Mouse (Mus musculus): ENCODE results near the gene Plpp1. TPM values are rescaled to one million over a fixed set of nuclear protein-coding genes. Genes with fewer than 3 reads are reported as not detected.

Plpp1 gene
- total and polyA plus RNA-seq, 3 experiments = 0.12 to 0.15 TPM; not detected in 1

GRCm38 (mm10) chr13:112853710-112854316, 53.2 kb downstream of the Plpp1 start (continued):
- no peak for TF ChIP-seq E2F4 (IDR thresholded peaks at IDR 0.05; ENCODE audit: borderline replicate concordance, low read depth, low read length)

- DNase-seq (ENCODE audit: low read depth, low spot score) = no peak
- no peak overlapping the region for H3K27ac ChIP-seq (ENCODE audit: control insufficient read depth, low read depth, low read length)
Observed at GRCm38 (mm10) chr13:112854402-112854801, 53.8 kb downstream of the Plpp1 start.

GRCm38 (mm10) chr13:112857921-112858320, 57.3 kb downstream of the Plpp1 start:
- H3K9ac ChIP-seq (ENCODE audit: control insufficient read depth, low read depth, low read length, poor library complexity, severe bottlenecking) = no peak overlapping the region
- no peak for DNase-seq (ENCODE audit: low read depth, low spot score)
- H3K36me3 ChIP-seq (ENCODE audit: control insufficient read depth in 1 of 2, insufficient read depth in 2 of 2, low read length in 2 of 2) = peaks cover 0 to 7% of the 10 kb centered on the region in 2 experiments; a peak in 2 of 4 replicates
- peaks cover 3 to 4% of the 10 kb centered on the region in 2 experiments; a peak in 1 of 4 replicates for H3K4me1 ChIP-seq (ENCODE audit: control insufficient read depth in 1 of 2, insufficient read depth in 2 of 2, low read length in 2 of 2)
- TF ChIP-seq KAT2A (conservative IDR thresholded peaks at IDR 0.05; ENCODE audit: low read depth, low read length) (no peak), MYB (IDR thresholded peaks at IDR 0.05; ENCODE audit: low read depth, low read length) (no peak), HCFC1 (IDR thresholded peaks at IDR 0.05; ENCODE audit: low read depth, low read length) (no peak), TAL1 (IDR thresholded peaks at IDR 0.05; ENCODE audit: low read length) (no peak), NELFE (IDR thresholded peaks at IDR 0.05; ENCODE audit: low read depth, low read length) (no peak), ELF1 (IDR thresholded peaks at IDR 0.05; ENCODE audit: low read depth, low read length) (no peak), JUND (IDR thresholded peaks at IDR 0.05; ENCODE audit: low read depth, low read length) (no peak), SIN3A (IDR thresholded peaks at IDR 0.05; ENCODE audit: low read length) (no peak), BHLHE40 (IDR thresholded peaks at IDR 0.05; ENCODE audit: borderline replicate concordance, low read depth, low read length) (no peak), NRF1 (IDR thresholded peaks at IDR 0.05; ENCODE audit: insufficient read depth, low read depth, low read length, poor library complexity, severe bottlenecking) (no peak), SMC3 (IDR thresholded peaks at IDR 0.05; ENCODE audit: low read depth, low read length) (no peak), USF1 (IDR thresholded peaks at IDR 0.05; ENCODE audit: low read depth, low read length) (no peak), EP300 (IDR thresholded peaks at IDR 0.05; ENCODE audit: low read depth in 1 of 2, low read length in 2 of 2) (no peak), ZNF384 (IDR thresholded peaks at IDR 0.05; ENCODE audit: low read depth, low read length) (no peak), CHD1 (IDR thresholded peaks at IDR 0.05; ENCODE audit: low read depth, low read length) (no peak)
- H3K9me3 ChIP-seq (replicated peaks; ENCODE audit: insufficient read depth, low read length) = no peaks in the 10 kb centered on the region
- H3K27ac ChIP-seq (ENCODE audit: control insufficient read depth, low read depth, low read length) = no peak overlapping the region
- H3K4me3 ChIP-seq (ENCODE audit: control insufficient read depth in 1 of 2, insufficient read depth in 1 of 2, low read depth in 2 of 2, low read length in 2 of 2) = no peak overlapping the region
- no peaks in the 10 kb centered on the region for H3K79me2 ChIP-seq (ENCODE audit: control insufficient read depth, insufficient read depth, low read length, poor library complexity)
- H3K27me3 ChIP-seq (ENCODE audit: control insufficient read depth in 1 of 2, insufficient read depth in 2 of 2, low read length in 2 of 2) = no peaks in the 10 kb centered on the region; a peak in 1 of 4 replicates

More at GRCm38 (mm10) chr13:112854402-112854801, 53.8 kb downstream of the Plpp1 start:
- no peak for TF ChIP-seq TCF12 (IDR thresholded peaks at IDR 0.05; ENCODE audit: low read depth, low read length)
- TF ChIP-seq SMC3 (IDR thresholded peaks at IDR 0.05; ENCODE audit: low read depth, low read length) = peak; percentile 54
- TF ChIP-seq RAD21 (IDR thresholded peaks at IDR 0.05; ENCODE audit: low read depth, low read length) = peak; percentile 55
- TF ChIP-seq CTCF (IDR thresholded peaks at IDR 0.05 in 2 of 3, conservative IDR thresholded peaks at IDR 0.05 in 1 of 3; ENCODE audit: control insufficient read depth in 1 of 3, insufficient read depth in 1 of 3, low read depth in 2 of 3, low read length in 3 of 3, poor library complexity in 1 of 3, severe bottlenecking in 1 of 3) = peak in 2 of 3 experiments; percentile 50 to 52; a peak in 4 of 6 replicates
- TF ChIP-seq RCOR1 (IDR thresholded peaks at IDR 0.05; ENCODE audit: low read depth, low read length) = no peak
- no peak for TF ChIP-seq ZMIZ1 (IDR thresholded peaks at IDR 0.05; ENCODE audit: low read depth, low read length)
- TF ChIP-seq ZC3H11A (IDR thresholded peaks at IDR 0.05; ENCODE audit: low read depth, low read length) = peak; percentile 33
- TF ChIP-seq JUND (IDR thresholded peaks at IDR 0.05; ENCODE audit: low read depth, low read length) = no peak
- no peak for TF ChIP-seq KAT2A (conservative IDR thresholded peaks at IDR 0.05; ENCODE audit: low read depth, low read length)
- no peak for TF ChIP-seq CHD2 (IDR thresholded peaks at IDR 0.05; ENCODE audit: low read length)
- no peak for TF ChIP-seq USF2 (IDR thresholded peaks at IDR 0.05; ENCODE audit: borderline replicate concordance in 1 of 2, insufficient read depth in 1 of 2, low read depth in 1 of 2, low read length in 2 of 2)
- no peak for TF ChIP-seq GATA1 (IDR thresholded peaks at IDR 0.05; ENCODE audit: low read depth, low read length)
- Histone ChIP-seq H3K9me3 (replicated peaks; ENCODE audit: insufficient read depth, low read length) (no peaks in the 10 kb centered on the region), H3K27me3 (ENCODE audit: control insufficient read depth in 1 of 2, insufficient read depth in 2 of 2, low read length in 2 of 2) (no peaks in the 10 kb centered on the region; a peak in 1 of 4 replicates), H3K9ac (ENCODE audit: control insufficient read depth, low read depth, low read length, poor library complexity, severe bottlenecking) (no peak overlapping the region), H3K79me2 (ENCODE audit: control insufficient read depth, insufficient read depth, low read length, poor library complexity) (no peaks in the 10 kb centered on the region), H3K4me1 (ENCODE audit: control insufficient read depth in 1 of 2, insufficient read depth in 2 of 2, low read length in 2 of 2) (no peaks in the 10 kb centered on the region), H3K36me3 (ENCODE audit: control insufficient read depth in 1 of 2, insufficient read depth in 2 of 2, low read length in 2 of 2) (no peaks in the 10 kb centered on the region), H3K4me3 (ENCODE audit: control insufficient read depth in 1 of 2, insufficient read depth in 1 of 2, low read depth in 2 of 2, low read length in 2 of 2) (no peak overlapping the region)

Data from MEL (cell line).